Comparison of ENCODE assay signal across 18 mouse cellular contexts in genomic region chr7:127355796-127356195, GRCm38 (mm10).
"Had no signal": no experiment of that assay in that cellular context is flagged by ENCODE, and none has a peak within 500 bp of the region (broad histone marks: within the 10 kb centered on the region; RNA-seq: fewer than 3 reads in every experiment).

No protein-coding gene starts in this region.

- H3K4me3 ChIP-seq: megakaryocyte, embryonic 14.5 days; midbrain, embryonic 13.5 days; midbrain, embryonic 15.5 days; myocyte; neural tube, embryonic 13.5 days; neural tube, embryonic 15.5 days had no signal

- H3K9ac ChIP-seq: lung, embryonic 14.5 days; midbrain, embryonic 13.5 days; midbrain, embryonic 15.5 days; neural tube, embryonic 13.5 days; neural tube, embryonic 15.5 days had no signal

- ATAC-seq: midbrain, embryonic 13.5 days; midbrain, embryonic 15.5 days had no signal

- H3K4me1 ChIP-seq: midbrain, embryonic 13.5 days; midbrain, embryonic 15.5 days; neural tube, embryonic 13.5 days; neural tube, embryonic 15.5 days had no signal

- DNase-seq: lung, adult 18-20 months; lung, embryonic 14.5 days; lung, postnatal 10 days; lung, postnatal 4 days; retina, postnatal 1 day; right cerebral cortex, adult 18-20 months; right cerebral cortex, postnatal 25 days; right cerebral cortex, postnatal 4 days; spleen, adult 18-20 months; thymus, adult 18-20 months; thymus, postnatal 25 days had no signal

- H3K36me3 ChIP-seq: midbrain, embryonic 13.5 days; midbrain, embryonic 15.5 days; neural tube, embryonic 13.5 days; neural tube, embryonic 15.5 days had no signal

- H3K27ac ChIP-seq: midbrain, embryonic 13.5 days; midbrain, embryonic 15.5 days; neural tube, embryonic 13.5 days; neural tube, embryonic 15.5 days had no signal

- H3K9me3 ChIP-seq: midbrain, embryonic 13.5 days; midbrain, embryonic 15.5 days; neural tube, embryonic 13.5 days; neural tube, embryonic 15.5 days had no signal

- H3K4me2 ChIP-seq: lung, embryonic 14.5 days; midbrain, embryonic 11.5 days; midbrain, embryonic 13.5 days; midbrain, embryonic 15.5 days; neural tube, embryonic 13.5 days; neural tube, embryonic 15.5 days had no signal
